In the genomic region with DNA sequence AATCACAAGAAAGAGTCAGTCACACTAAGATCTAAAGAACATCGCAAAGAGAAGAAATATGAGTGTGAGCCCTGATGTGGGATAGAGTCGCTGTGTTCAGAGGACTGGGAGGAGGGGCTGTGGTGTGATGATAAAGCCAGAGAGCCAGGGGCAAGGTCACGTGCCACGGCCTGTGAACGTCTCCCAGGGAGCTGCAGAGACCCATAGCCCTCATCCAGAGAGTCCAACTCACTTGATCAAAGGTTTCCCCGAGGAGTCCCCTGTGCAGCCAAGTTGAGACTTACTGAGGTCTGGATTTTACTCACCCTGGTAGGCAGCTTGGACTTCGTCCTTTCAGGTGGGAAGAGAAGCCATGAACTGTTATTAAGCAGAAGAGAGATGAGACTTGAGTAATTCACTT, we compare ENCODE assay signal across 23 mouse cellular contexts. TPM values are rescaled to one million over a fixed set of nuclear protein-coding genes. Genes with fewer than 3 reads are reported as not detected.
DNase-seq lines count a peak whose midpoint lies in the region; TF ChIP-seq lines count a peak whose summit lies in the region.
"Had no signal": no experiment of that assay in that cellular context is flagged by ENCODE, and none has a peak within 500 bp of the region (broad histone marks: within the 10 kb centered on the region; RNA-seq: fewer than 3 reads in every experiment).

No protein-coding gene starts in this region.

- TF ChIP-seq EP300 in MEL (IDR thresholded peaks at IDR 0.05; ENCODE audit: low read depth in 1 of 2, low read length in 2 of 2), result no peak

- H3K4me1 ChIP-seq in MEL (ENCODE audit: control insufficient read depth in 1 of 2, insufficient read depth in 2 of 2, low read length in 2 of 2), result peaks cover 0 to 2% of the 10 kb centered on the region in 2 experiments; a peak in 1 of 4 replicates
- H3K4me1 ChIP-seq: forebrain, embryonic 12.5 days; midbrain, embryonic 12.5 days; neural tube, embryonic 12.5 days had no signal

- TF ChIP-seq CTCF in C2C12 (IDR thresholded peaks at IDR 0.05; ENCODE audit: control insufficient read depth, insufficient read depth, insufficient read length) (no peak), MEL (IDR thresholded peaks at IDR 0.05 in 2 of 3, conservative IDR thresholded peaks at IDR 0.05 in 1 of 3; ENCODE audit: control insufficient read depth in 1 of 3, insufficient read depth in 1 of 3, low read depth in 2 of 3, low read length in 3 of 3, poor library complexity in 1 of 3, severe bottlenecking in 1 of 3) (no peak)

- no peaks in the 10 kb centered on the region for H3K9me3 ChIP-seq in MEL (replicated peaks; ENCODE audit: insufficient read depth, low read length)
- H3K9me3 ChIP-seq: forebrain, embryonic 12.5 days; heart, embryonic 13.5 days; limb, embryonic 12.5 days; lung, embryonic 15.5 days; midbrain, embryonic 12.5 days; neural tube, embryonic 12.5 days had no signal

- no peak overlapping the region for H3K27ac ChIP-seq in MEL (ENCODE audit: control insufficient read depth, low read depth, low read length)
- H3K27ac ChIP-seq: forebrain, embryonic 12.5 days; heart, embryonic 13.5 days; hindbrain, embryonic 14.5 days; limb, embryonic 12.5 days; liver, embryonic 14.5 days; lung, embryonic 15.5 days; midbrain, embryonic 12.5 days; neural tube, embryonic 12.5 days had no signal

- no peak for TF ChIP-seq POLR2A in MEL (IDR thresholded peaks at IDR 0.05; ENCODE audit: control insufficient read depth in 1 of 2, insufficient read depth in 1 of 2, low read depth in 1 of 2, low read length in 2 of 2, poor library complexity in 1 of 2)

- H3ac ChIP-seq in C2C12 (ENCODE audit: control insufficient read depth, insufficient read length, low read depth), result no peak overlapping the region

- no peaks in the 10 kb centered on the region for H3K36me3 ChIP-seq in C2C12 (ENCODE audit: control insufficient read depth, insufficient read depth)
- no peaks in the 10 kb centered on the region for H3K36me3 ChIP-seq in MEL (ENCODE audit: control insufficient read depth in 1 of 2, insufficient read depth in 2 of 2, low read length in 2 of 2)
- H3K36me3 ChIP-seq: forebrain, embryonic 12.5 days; heart, embryonic 13.5 days; limb, embryonic 12.5 days; lung, embryonic 15.5 days; midbrain, embryonic 12.5 days; neural tube, embryonic 12.5 days had no signal

- H3K79me3 ChIP-seq in C2C12 (ENCODE audit: low read depth), result no peaks in the 10 kb centered on the region

- H3K27me3 ChIP-seq in C2C12 (ENCODE audit: control insufficient read depth, insufficient read depth, insufficient read length) (no peaks in the 10 kb centered on the region), MEL (ENCODE audit: control insufficient read depth in 1 of 2, insufficient read depth in 2 of 2, low read length in 2 of 2) (no peaks in the 10 kb centered on the region; a peak in 1 of 4 replicates)
- H3K27me3 ChIP-seq: forebrain, embryonic 12.5 days; heart, embryonic 13.5 days; limb, embryonic 12.5 days; lung, embryonic 15.5 days; midbrain, embryonic 12.5 days; neural tube, embryonic 12.5 days had no signal

- H3K9ac ChIP-seq in MEL (ENCODE audit: control insufficient read depth, low read depth, low read length, poor library complexity, severe bottlenecking), result no peak overlapping the region
- H3K9ac ChIP-seq: forebrain, embryonic 12.5 days; heart, embryonic 13.5 days; hindbrain, embryonic 14.5 days; limb, embryonic 12.5 days; liver, embryonic 14.5 days; lung, embryonic 15.5 days; midbrain, embryonic 12.5 days; neural tube, embryonic 12.5 days had no signal

- DNase-seq in MEL (ENCODE audit: low read depth, low spot score), result no peak
- peak; percentile 81 to 82 for DNase-seq in kidney, adult 8-10 months
- peak; percentile 74 to 89 for DNase-seq in kidney, postnatal 25 days
- DNase-seq in layer of hippocampus, postnatal 10 days (ENCODE audit: low spot score in 2 of 2), result no peak
- DNase-seq in adrenal gland, adult 18-20 months (ENCODE audit: low spot score in 2 of 2), result no peak
- DNase-seq in ovary, postnatal 10 days (ENCODE audit: low spot score), result no peak
- DNase-seq: adrenal gland, postnatal 36 days; cerebellum, adult 18-20 months; gastrocnemius, postnatal 10 days; heart, adult 11 months; heart, postnatal 36 days; lung, postnatal 4 days; right cerebral cortex, postnatal 25 days; thymus, adult 2 months had no signal

- H3K4me3 ChIP-seq in C2C12 (ENCODE audit: insufficient read depth, poor library complexity, severe bottlenecking) (no peak overlapping the region), MEL (ENCODE audit: control insufficient read depth in 1 of 2, insufficient read depth in 1 of 2, low read depth in 2 of 2, low read length in 2 of 2) (no peak overlapping the region)
- H3K4me3 ChIP-seq: forebrain, embryonic 12.5 days; heart, embryonic 13.5 days; limb, embryonic 12.5 days; lung, embryonic 15.5 days; midbrain, embryonic 12.5 days; neural tube, embryonic 12.5 days had no signal

- TF ChIP-seq RAD21 in MEL (IDR thresholded peaks at IDR 0.05; ENCODE audit: low read depth, low read length), result no peak

- H3K79me2 ChIP-seq in C2C12 (ENCODE audit: control insufficient read depth, insufficient read depth) (no peaks in the 10 kb centered on the region), MEL (ENCODE audit: control insufficient read depth, insufficient read depth, low read length, poor library complexity) (no peaks in the 10 kb centered on the region)

TF ChIP-seq in C2C12, 6 proteins besides CTCF, POLR2A, EP300 and RAD21:
- TF ChIP-seq MAX (IDR thresholded peaks at IDR 0.05) (no peak), USF1 (IDR thresholded peaks at IDR 0.05; ENCODE audit: low read depth) (peak; percentile 9)

TF ChIP-seq in MEL, 35 proteins besides CTCF, POLR2A, EP300 and RAD21:
- TF ChIP-seq ZKSCAN1 (IDR thresholded peaks at IDR 0.05; ENCODE audit: low read depth, low read length) (no peak), MAFK (IDR thresholded peaks at IDR 0.05; ENCODE audit: borderline replicate concordance, low read depth, low read length) (no peak), USF1 (IDR thresholded peaks at IDR 0.05; ENCODE audit: low read depth, low read length) (peak; percentile 68)

RNA-seq across cellular contexts. Expression of a gene that starts 21.9 kb away (rescaled TPM):
- 25.1 TPM for polyA plus RNA-seq in C2C12 (2012; fragmentation: generic; extraction: Trizol)
- 98.8 and 116 TPM in 2 replicates for total RNA-seq in MEL (2012; rRNA removed)
- polyA plus RNA-seq in MEL (2012; ENCODE audit: insufficient read depth in 1 of 2, insufficient read length in 2 of 2, low read depth in 1 of 2, low replicate concordance in 2 of 2, missing spikeins in 1 of 2), result 100 to 1,000 TPM; 134 to 150 TPM
- 10 to 100 TPM; 18.6 to 23.0 TPM for total RNA-seq in layer of hippocampus, postnatal 10 days (2021)
- total RNA-seq in adrenal gland, adult 18-20 months (2021), result 10 to 100 TPM; 42.0 to 46.9 TPM

Comparison
In these comparisons a context has a peak if more than half of its experiments do, and no peak if none do; other contexts are left out.
1. DNase-seq: peak in kidney, adult 8-10 months (2 of 2) and kidney, postnatal 25 days (2 of 2); none in MEL (single experiment), layer of hippocampus, postnatal 10 days (0 of 2), adrenal gland, adult 18-20 months (0 of 2) and ovary, postnatal 10 days (single experiment).